Mouse (Mus musculus) thymus, postnatal 14 days (tissue): Measurements from ENCODE around the gene Dhrs7b.

Source experiments
- DNase-seq: peaks from one replicate; pipeline ENCODE4 v3.0.0; 2021

Dhrs7b gene

DNA sequence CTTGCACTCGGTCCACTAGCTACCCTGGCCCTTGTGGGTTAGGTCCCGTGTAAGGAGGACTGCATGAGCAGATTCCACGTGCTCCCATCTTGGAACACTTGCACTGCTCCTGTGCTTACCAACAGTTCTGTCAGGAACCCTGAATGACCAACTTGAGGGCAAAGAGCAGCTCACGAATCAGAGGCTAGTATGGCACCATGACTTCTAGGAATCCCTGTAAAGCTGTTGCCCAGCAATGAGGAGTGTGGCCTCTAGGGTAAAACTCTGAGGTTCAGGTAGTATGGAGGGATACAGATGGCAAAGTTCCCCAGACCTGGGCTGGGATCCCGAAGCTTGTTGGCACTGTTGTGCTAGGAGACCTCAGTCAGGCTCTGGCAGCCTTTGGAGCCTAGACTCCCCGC is 73.2 kb downstream of the Dhrs7b start:
- DNase-seq, result no peak

DNA sequence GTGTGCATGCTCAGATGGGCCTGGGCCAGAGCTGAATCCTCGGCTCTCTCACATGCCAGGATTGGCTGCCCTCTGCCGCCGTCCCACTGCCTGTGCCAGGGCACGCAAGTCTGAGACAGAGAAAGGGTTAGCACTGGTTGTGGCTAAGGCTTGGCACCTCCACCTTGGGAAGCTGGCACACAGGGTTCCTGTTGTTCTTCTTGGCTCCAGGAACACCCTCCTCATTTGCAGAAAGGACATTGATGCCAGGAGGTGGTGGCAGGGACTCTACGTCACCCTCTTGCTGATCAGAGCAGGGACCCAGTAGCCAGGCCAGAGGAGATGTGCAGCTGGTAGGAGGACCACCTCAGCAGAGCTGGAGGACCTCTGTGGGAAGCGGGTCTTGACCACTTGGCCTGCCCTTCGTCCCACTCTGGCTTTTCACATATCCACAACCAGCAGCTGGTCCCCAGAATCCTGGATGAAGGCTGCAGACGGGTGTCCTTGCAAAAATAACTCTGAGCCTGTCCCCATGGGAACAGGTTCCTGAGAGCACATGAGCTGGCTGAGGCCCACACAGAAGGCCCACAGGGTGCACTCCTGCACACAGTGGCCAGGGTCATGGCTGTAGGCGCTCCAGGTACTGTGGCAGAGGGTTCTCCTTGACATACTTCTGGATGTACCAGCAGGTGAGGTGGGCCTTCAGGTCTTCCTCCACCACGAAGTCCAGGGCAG is 75.1 kb downstream of the Dhrs7b start:
- DNase-seq, result no peak

DNA sequence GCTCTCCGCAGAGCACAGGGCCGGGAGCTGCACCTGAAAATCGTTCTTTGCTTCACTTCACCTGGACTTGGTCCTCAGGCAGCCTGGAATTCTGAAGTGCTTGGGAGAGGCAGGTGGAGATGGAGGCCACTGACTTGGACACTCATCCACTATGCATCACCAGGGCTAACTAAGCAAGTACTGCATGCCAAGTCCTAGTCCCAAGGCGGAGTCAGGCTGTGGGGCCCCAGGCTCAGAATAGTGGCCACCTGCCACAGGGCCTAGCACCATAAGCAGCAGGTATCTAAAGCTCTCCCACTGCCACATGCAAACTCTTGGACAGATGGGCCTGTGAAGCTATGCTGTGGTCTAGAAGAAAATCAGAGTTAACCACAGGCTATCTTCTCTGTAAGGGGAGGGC is 76.0 kb downstream of the Dhrs7b start:
- no peak for DNase-seq

DNA sequence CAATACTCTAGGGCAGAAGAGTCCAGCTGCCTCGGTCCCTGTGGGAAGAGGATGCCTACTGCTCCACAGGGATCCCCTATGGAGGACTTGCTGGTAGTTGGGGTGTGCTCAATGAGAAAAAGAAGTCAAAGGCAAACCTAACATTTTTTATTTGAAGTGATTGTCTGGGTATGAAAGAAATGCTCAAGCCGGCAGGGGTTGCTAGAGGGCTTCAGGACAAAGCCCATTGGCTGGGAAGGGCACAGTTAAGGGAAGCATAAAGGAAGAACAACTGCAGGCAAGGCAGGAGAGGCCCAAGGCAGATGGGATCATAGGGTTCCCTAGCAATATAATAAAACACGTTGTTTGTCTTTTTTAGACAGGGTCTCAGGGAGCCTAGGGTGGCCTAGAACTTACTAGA is 77.6 kb downstream of the Dhrs7b start:
- DNase-seq, result no peak

DNA sequence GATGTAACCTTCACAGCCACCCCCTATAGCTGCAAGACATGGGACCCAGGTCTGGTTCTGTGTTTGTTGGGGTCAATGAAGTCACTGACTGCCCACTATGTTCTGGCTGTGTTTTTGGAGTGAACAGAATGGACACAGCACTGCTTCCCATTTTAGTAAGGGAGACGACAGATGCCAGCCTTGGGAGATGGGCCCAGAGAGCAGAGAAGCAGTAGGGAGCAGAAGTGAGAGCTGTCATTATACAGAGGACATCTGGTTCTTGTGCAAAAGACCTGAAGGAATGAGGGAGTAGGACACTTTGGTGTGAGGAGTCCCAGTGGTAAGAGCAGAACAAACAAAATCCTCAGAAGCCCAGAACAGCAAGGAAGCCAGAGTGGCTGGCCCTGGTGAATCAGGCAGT is 79.2 kb downstream of the Dhrs7b start:
- no peak for DNase-seq
